ENCODE assay signal across 23 mouse cellular contexts in genomic region chr10:31257611-31258010, GRCm38 (mm10). TPM values are rescaled to one million over a fixed set of nuclear protein-coding genes. Genes with fewer than 3 reads are reported as not detected.
A peak's percentile ranks its signal among the peaks of the same experiment; 100 is the strongest.
DNase-seq lines count a peak whose midpoint lies in the region; ATAC-seq and TF ChIP-seq lines count a peak whose summit lies in the region.
"Had no signal": no experiment of that assay in that cellular context is flagged by ENCODE, and none has a peak within 500 bp of the region (broad histone marks: within the 10 kb centered on the region; RNA-seq: fewer than 3 reads in every experiment).

No protein-coding gene starts in this region.

- ATAC-seq in heart, embryonic 16.5 days (replicated peaks; ENCODE audit: extremely low read depth, insufficient read depth, low FRiP score) = no peak
- ATAC-seq in stomach, embryonic 14.5 days (ENCODE audit: insufficient number of reproducible peaks, insufficient read depth, low FRiP score, low read depth) = no peak
- no peak for ATAC-seq in stomach, postnatal 0 days (ENCODE audit: low FRiP score, low TSS enrichment)
- ATAC-seq: activated CD4-positive, CD25-positive, alpha-beta regulatory T cell, adult 4 months; forebrain, embryonic 14.5 days; hindbrain, postnatal 0 days; Patski had no signal

- 0 out of 2 replicates have a peak overlapping the region, but pooled peaks have one; percentile 47 for H3K27ac ChIP-seq in heart, embryonic 10.5 days
- peak overlapping the region; percentile 20; the same call in 1 of the 2 replicates for H3K27ac ChIP-seq in heart, embryonic 16.5 days (ENCODE audit: low read length)
- H3K27ac ChIP-seq in stomach, embryonic 14.5 days (ENCODE audit: low read length) = peak overlapping the region; percentile 22; the same call in 1 of the 2 replicates
- H3K27ac ChIP-seq in stomach, postnatal 0 days (replicated peaks) = no peak overlapping the region
- H3K27ac ChIP-seq: embryonic facial prominence, embryonic 10.5 days; forebrain, embryonic 10.5 days; hindbrain, embryonic 13.5 days; hindbrain, postnatal 0 days had no signal

- no peak for DNase-seq in heart, embryonic 10.5 days (ENCODE audit: low spot score)
- DNase-seq in heart, postnatal 10 days = no peak
- no peak for DNase-seq in heart, adult 8-10 months (ENCODE audit: low spot score)
- DNase-seq in stomach, postnatal 0 days (ENCODE audit: low spot score) = no peak
- DNase-seq in right cerebral cortex, adult 18-20 months = no peak
- DNase-seq: adrenal gland, adult 2 months; adrenal gland, postnatal 25 days; cerebellum, adult 2 months; cerebellum, postnatal 10 days; gastrocnemius, postnatal 36 days; heart, adult 11 months; kidney, adult 11 months had no signal

- intact Hi-C loops in heart, postnatal 10 days (cut with DNase I) = no loop called here

- peaks cover 18% of the 10 kb centered on the region for H3K4me1 ChIP-seq in heart, embryonic 10.5 days
- H3K4me1 ChIP-seq in heart, embryonic 16.5 days (ENCODE audit: control insufficient read depth, insufficient read depth, low read length) = peaks cover 18% of the 10 kb centered on the region
- H3K4me1 ChIP-seq in stomach, embryonic 14.5 days (ENCODE audit: control insufficient read depth, insufficient read depth, low read length) = no peaks in the 10 kb centered on the region
- H3K4me1 ChIP-seq in stomach, postnatal 0 days (replicated peaks; ENCODE audit: control insufficient read depth, insufficient read depth) = no peaks in the 10 kb centered on the region
- H3K4me1 ChIP-seq: forebrain, embryonic 10.5 days had no signal

- TF ChIP-seq CTCF in stomach, postnatal 0 days (IDR thresholded peaks at IDR 0.05; ENCODE audit: low read depth) = no peak

- no peak for TF ChIP-seq EP300 in stomach, postnatal 0 days (optimal IDR thresholded peaks at IDR 0.05)

- 81% methylated on average over 1 of the region's 1 CpGs for WGBS in heart, embryonic 10.5 days
- WGBS in heart, embryonic 16.5 days = 80% methylated on average over 1 of the region's 1 CpGs
- 73% methylated on average over 1 of the region's 1 CpGs for WGBS in stomach, embryonic 14.5 days
- WGBS in stomach, postnatal 0 days = 71% methylated on average over 1 of the region's 1 CpGs

- no peaks in the 10 kb centered on the region for H3K36me3 ChIP-seq in heart, embryonic 10.5 days
- no peaks in the 10 kb centered on the region for H3K36me3 ChIP-seq in heart, embryonic 16.5 days (ENCODE audit: control insufficient read depth, insufficient read depth)
- H3K36me3 ChIP-seq in stomach, embryonic 14.5 days (ENCODE audit: control insufficient read depth, insufficient read depth, low read length) = no peaks in the 10 kb centered on the region
- no peaks in the 10 kb centered on the region for H3K36me3 ChIP-seq in stomach, postnatal 0 days (ENCODE audit: control insufficient read depth, insufficient read depth, low read length)
- H3K36me3 ChIP-seq: embryonic facial prominence, embryonic 10.5 days; forebrain, embryonic 10.5 days; hindbrain, embryonic 13.5 days had no signal

- no peak overlapping the region for H3K4me2 ChIP-seq in heart, embryonic 16.5 days (ENCODE audit: low read depth, low read length)
- H3K4me2 ChIP-seq in stomach, embryonic 14.5 days (replicated peaks; ENCODE audit: low read depth, low read length) = no peak overlapping the region
- H3K4me2 ChIP-seq in stomach, postnatal 0 days (replicated peaks; ENCODE audit: low read depth) = no peak overlapping the region
- H3K4me2 ChIP-seq: hindbrain, embryonic 13.5 days had no signal

- no peak overlapping the region for H3K4me3 ChIP-seq in heart, embryonic 10.5 days
- no peak overlapping the region for H3K4me3 ChIP-seq in heart, embryonic 16.5 days (ENCODE audit: low read length)
- H3K4me3 ChIP-seq in stomach, embryonic 14.5 days (ENCODE audit: low read depth, low read length) = no peak overlapping the region
- no peak overlapping the region for H3K4me3 ChIP-seq in stomach, postnatal 0 days (ENCODE audit: low read depth, low read length)
- H3K4me3 ChIP-seq: embryonic facial prominence, embryonic 10.5 days; erythroblast, embryonic 14.5 days; forebrain, embryonic 10.5 days; hindbrain, embryonic 13.5 days had no signal

- H3K27me3 ChIP-seq in heart, embryonic 10.5 days (ENCODE audit: insufficient read depth, poor library complexity, severe bottlenecking) = no peaks in the 10 kb centered on the region
- no peaks in the 10 kb centered on the region for H3K27me3 ChIP-seq in heart, embryonic 16.5 days (ENCODE audit: control insufficient read depth, insufficient read depth, low read length)
- H3K27me3 ChIP-seq in stomach, embryonic 14.5 days (ENCODE audit: control insufficient read depth, insufficient read depth, low read length) = no peaks in the 10 kb centered on the region
- no peaks in the 10 kb centered on the region for H3K27me3 ChIP-seq in stomach, postnatal 0 days (ENCODE audit: control insufficient read depth, insufficient read depth, low read length)
- H3K27me3 ChIP-seq: CH12.LX; hindbrain, embryonic 13.5 days; Patski had no signal

- H3K9ac ChIP-seq in heart, embryonic 16.5 days (ENCODE audit: low read length) = no peak overlapping the region
- no peak overlapping the region for H3K9ac ChIP-seq in stomach, embryonic 14.5 days (replicated peaks; ENCODE audit: low read depth, low read length)
- H3K9ac ChIP-seq in stomach, postnatal 0 days (ENCODE audit: low read length) = no peak overlapping the region
- H3K9ac ChIP-seq: hindbrain, embryonic 13.5 days had no signal

- no peaks in the 10 kb centered on the region for H3K9me3 ChIP-seq in heart, embryonic 10.5 days
- H3K9me3 ChIP-seq in heart, embryonic 16.5 days (replicated peaks; ENCODE audit: control insufficient read depth, low read length) = no peaks in the 10 kb centered on the region
- H3K9me3 ChIP-seq in stomach, embryonic 14.5 days (ENCODE audit: control insufficient read depth, low read depth, low read length) = no peaks in the 10 kb centered on the region
- no peaks in the 10 kb centered on the region for H3K9me3 ChIP-seq in stomach, postnatal 0 days (ENCODE audit: control insufficient read depth, low read length)
- H3K9me3 ChIP-seq: embryonic facial prominence, embryonic 10.5 days; forebrain, embryonic 10.5 days; hindbrain, embryonic 13.5 days had no signal

RNA-seq across cellular contexts. Expression of gene Hddc2, which starts 55.6 kb away (rescaled TPM):
- 73.6 and 79.5 TPM in 2 replicates for polyA plus RNA-seq in heart, embryonic 10.5 days (2016; fragmentation: Nextera tagmentation; extraction: Ambion mirVana)
- total RNA-seq in heart, postnatal 10 days (2021) = 10 to 100 TPM; 16.0 to 17.3 TPM
- 39.2 and 45.3 TPM in 2 replicates for polyA plus RNA-seq in heart, embryonic 16.5 days (2015; fragmentation: Nextera tagmentation; extraction: Ambion mirVana)
- 1 to 10 TPM; 5.8 to 7.8 (median 6.6) TPM for total RNA-seq in heart, adult 8-10 months (2022)
- polyA plus RNA-seq in stomach, embryonic 14.5 days (2014; fragmentation: Nextera tagmentation; extraction: Ambion mirVana) = 75.9 and 82.5 TPM in 2 replicates
- polyA plus RNA-seq in stomach, postnatal 0 days (2015; fragmentation: Nextera tagmentation; extraction: Ambion mirVana) = 54.7 and 58.4 TPM in 2 replicates
- polyA plus RNA-seq: erythroblast, embryonic 14.5 days had no signal
